Mouse (Mus musculus): Measurements from ENCODE around the gene Carhsp1.
A peak's percentile ranks its signal among the peaks of the same experiment; 100 is the strongest.

Carhsp1 gene

DNA sequence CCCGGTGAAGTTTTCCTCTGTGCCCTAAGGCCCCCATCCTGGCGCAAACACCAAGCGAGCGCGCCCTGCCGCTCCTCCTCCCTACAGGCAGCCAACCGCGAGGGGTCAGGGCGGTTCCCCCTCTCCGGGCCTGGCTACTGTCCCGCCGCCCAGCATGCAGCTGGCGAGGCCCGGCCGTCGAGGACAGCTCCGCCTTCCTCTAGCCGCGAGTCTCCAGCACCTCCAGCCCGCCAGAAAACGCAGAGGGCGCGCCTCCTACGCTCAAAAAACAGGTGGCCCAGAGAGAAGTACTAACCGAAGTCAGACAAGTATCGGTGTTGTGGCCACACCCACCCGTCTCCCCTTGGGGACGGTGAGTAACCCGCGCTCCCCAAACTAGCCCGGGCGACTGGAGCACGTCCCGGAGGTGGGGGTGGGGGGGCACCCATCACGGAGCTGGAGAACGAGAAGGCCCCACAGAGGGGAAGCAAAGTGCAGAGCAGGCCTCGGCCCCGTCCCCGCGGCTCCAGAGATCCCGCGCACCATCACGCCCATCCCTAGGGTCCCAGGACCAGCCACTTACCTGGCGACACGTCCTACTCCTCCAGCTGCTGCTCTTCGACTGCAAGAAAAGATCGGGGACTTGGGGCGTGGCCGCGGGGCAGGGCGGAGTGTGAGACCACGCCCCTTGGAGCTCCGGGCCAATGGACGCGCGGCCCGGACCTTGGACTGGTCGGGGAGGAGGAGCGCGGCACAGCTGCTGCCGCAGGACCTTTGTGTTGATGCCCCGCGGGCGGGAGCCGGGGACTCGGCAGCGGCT, at the start of gene Carhsp1:
Gene Carhsp1 (minus strand): TSS at position 605 of the 799 bp plus-strand sequence.
- DNase-seq (ENCODE audit: low spot score in 2 of 2): peak; percentile 68 to 79

- DNase-seq (ENCODE audit: low spot score in 2 of 2): no peak
These were observed 48.5 kb upstream of the Carhsp1 start for GRCm38 (mm10) chr16:8720447-8720846.

- no peak for DNase-seq (ENCODE audit: low spot score in 2 of 2)
These were observed 45.8 kb upstream of the Carhsp1 start for GRCm38 (mm10) chr16:8717744-8718143.

GRCm38 (mm10) chr16:8716300-8716699, 44.3 kb upstream of the Carhsp1 start:
- DNase-seq (ENCODE audit: low spot score in 2 of 2): no peak

GRCm38 (mm10) chr16:8715513-8716080, 43.6 kb upstream of the Carhsp1 start:
- no peak for DNase-seq (ENCODE audit: low spot score in 2 of 2)

- no peak for DNase-seq (ENCODE audit: low spot score in 2 of 2)
These were observed 42.9 kb upstream of the Carhsp1 start for GRCm38 (mm10) chr16:8714851-8715250.

- DNase-seq (ENCODE audit: low spot score in 2 of 2): no peak
These were observed 40.0 kb upstream of the Carhsp1 start for GRCm38 (mm10) chr16:8711998-8712397.

GRCm38 (mm10) chr16:8700586-8700985, 28.6 kb upstream of the Carhsp1 start:
- DNase-seq (ENCODE audit: low spot score in 2 of 2): no peak

DNA sequence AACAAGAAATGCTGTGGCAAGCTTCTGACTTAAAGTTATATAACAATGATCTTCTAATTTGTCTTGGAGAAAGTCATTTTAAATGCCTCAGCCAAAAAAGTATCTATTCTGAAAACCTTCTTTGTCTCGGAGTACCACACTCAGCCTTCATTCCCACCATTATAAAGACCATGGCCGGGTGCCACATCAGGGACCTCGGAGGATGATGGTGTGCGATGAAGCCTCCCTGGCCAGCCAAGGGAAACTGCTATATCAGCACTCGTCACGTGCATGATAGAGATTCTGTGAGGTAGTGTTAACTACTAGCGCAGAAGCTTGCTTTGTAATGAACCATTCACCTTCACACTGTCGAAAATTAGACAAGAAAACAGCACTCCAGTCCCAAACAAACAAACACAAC, 27.6 kb upstream of the Carhsp1 start:
- no peak for DNase-seq (ENCODE audit: low spot score in 2 of 2)

DNA sequence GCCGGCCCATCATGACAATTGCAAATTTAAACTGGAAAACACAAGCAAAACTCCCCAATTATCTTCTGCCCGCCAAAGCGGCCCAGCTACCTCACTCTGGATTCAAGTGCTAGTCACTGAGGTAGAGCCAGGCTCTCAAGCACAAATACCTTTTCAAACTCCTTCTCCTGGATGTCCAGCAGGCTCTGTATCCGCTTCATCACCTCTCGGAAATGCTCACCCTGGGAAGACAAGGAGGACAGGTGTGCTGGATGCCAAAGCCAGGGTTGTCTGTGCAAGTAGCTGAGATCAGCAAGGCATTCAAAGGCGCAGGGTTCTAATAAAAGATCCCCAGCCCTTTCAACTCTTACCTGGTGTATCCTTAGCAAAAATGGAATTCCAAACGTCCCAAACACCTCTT, 19.3 kb upstream of the Carhsp1 start:
- DNase-seq (ENCODE audit: low spot score in 2 of 2): no peak

DNA sequence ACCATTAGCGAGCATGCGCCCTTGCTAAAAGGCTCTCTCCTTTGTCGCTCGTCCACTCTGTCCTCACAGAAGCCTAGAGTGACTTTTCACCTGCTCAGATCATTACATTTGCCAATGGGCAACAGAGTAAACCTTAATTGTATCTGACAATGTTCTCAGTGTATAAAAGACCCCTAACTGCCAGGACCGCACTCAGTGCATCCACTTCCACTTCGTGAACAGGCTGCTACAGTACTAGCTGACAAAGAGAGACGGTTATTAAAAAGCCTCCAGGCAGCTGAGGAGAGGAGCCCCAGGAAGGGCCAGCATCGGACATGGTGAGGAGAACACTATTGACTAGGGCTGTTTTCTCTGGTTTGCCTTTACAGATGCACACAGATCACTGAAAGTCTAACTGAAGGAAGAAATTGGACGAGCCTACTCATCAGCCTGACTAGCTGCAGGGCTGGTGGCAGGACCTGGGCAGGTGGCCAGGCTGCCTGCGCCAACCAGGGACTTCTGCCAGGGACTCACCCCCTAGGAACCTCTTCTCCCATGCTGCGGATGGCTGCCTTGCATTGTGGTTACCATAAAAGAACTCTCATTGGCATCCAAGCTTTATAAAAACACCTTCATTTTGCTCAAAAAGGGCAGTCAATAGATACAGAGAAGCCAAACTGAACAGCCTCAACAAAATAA, 18.2 kb upstream of the Carhsp1 start:
- DNase-seq (ENCODE audit: low spot score in 2 of 2): peak in 1 of 2 experiments; percentile 59

- DNase-seq (ENCODE audit: low spot score in 2 of 2): no peak
These were observed 15.7 kb upstream of the Carhsp1 start for GRCm38 (mm10) chr16:8687559-8688112.

GRCm38 (mm10) chr16:8686871-8687535, 15.0 kb upstream of the Carhsp1 start:
- DNase-seq (ENCODE audit: low spot score in 2 of 2): no peak

DNA sequence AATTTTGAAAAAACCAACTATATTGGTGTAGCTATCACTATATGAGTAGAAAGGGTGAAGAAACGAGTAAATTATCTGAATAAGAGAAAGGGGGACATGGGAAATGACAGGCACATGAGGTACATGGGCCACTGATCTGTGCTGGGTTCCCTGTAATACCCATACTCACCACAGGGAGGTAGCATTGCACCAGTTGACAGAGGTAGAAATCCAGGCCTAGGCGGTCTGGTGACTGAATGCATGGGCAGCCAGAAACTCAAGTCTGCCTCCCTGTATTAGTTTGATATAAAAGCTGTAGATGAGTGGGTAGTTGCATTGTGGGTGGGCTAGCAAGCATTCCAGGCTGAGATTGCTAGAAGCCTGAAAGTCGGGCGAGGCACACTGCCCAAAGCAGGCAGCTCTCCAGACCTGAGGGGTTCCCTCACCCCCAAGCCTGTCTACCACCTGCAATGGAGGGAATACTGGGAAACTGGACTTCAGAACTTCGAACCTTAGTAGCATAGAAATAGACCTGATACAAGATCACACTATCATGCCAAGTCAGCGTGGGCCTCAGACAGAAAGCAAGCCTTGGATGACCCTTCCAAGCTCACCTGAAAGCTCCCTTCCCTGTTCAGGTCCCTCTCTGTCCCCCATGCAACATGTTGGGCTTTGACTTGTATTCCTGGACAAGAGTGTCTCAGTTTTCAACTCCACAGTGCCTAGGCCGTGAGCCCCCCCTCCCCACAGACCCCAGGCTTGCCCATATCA, 14.3 kb upstream of the Carhsp1 start:
- DNase-seq (ENCODE audit: low spot score in 2 of 2): peak; percentile 77 to 88

DNA sequence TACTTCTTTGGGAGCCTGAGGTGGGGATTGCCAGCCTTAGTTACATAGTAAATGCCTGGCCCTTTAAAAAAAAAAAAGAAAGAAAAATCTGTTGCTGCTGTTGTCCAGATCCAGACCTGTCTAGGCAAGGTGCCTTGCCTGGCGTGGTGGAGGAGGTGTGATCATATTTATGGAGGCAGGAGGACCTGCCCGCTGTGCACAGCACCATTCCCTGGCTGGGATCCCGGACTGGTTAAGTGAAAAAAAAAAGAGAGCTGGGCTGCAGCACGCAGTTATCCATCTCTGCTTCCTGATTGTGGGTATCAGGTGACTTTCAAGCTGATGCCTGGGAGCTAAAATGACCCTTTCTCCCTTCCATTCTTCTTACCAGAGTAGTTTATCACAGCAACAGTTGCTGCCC, 13.1 kb upstream of the Carhsp1 start:
- no peak for DNase-seq (ENCODE audit: low spot score in 2 of 2)

DNA sequence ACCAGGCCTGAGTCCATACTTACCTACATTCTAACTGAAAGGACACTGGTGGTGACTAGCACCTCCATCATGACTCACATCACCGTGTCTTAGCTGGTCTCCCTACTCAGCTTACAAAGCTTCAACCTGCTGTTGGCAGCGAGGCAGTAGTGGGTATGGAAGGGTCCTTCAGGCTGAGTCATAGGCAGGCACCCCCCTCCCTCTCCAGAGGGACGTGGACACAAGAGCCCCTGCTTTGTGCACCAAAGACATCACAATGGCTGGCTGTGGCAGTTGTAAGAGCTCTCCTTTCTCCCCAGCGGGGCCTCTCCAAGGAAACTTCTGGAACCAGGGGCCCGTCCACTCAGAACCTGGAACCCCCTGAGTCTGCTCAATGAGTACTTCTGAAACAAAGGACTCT, 8.5 kb upstream of the Carhsp1 start, which contains the start of gene Gm5767:
Gene Gm5767 (plus strand): TSS at position 301 of the 400 bp plus-strand sequence.
- DNase-seq (ENCODE audit: low spot score in 2 of 2): no peak

- DNase-seq (ENCODE audit: low spot score in 2 of 2): no peak
These were observed 7.8 kb upstream of the Carhsp1 start for GRCm38 (mm10) chr16:8679780-8680179.

GRCm38 (mm10) chr16:8678676-8679075, 6.7 kb upstream of the Carhsp1 start:
- no peak for DNase-seq (ENCODE audit: low spot score in 2 of 2)

DNA sequence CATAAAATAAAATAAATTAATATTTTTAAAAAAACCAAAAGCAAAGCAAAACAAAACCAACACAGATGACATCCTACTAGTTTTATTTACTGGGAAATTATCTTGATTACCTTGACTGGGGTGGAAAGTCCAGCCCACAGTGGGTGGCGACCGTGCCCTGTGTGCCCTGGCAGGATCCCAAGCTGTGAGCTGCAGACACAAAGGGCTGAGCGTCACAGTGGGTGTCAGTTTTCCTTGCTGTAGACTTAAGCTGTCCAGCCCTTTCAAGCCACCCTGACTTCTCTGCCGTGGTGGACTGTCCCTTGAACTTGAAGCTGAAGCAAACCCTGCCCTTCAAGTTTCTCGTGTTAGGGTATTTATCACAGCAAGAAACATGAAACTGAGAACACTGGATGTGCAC, 6.1 kb upstream of the Carhsp1 start:
- no peak for DNase-seq (ENCODE audit: low spot score in 2 of 2)

DNA sequence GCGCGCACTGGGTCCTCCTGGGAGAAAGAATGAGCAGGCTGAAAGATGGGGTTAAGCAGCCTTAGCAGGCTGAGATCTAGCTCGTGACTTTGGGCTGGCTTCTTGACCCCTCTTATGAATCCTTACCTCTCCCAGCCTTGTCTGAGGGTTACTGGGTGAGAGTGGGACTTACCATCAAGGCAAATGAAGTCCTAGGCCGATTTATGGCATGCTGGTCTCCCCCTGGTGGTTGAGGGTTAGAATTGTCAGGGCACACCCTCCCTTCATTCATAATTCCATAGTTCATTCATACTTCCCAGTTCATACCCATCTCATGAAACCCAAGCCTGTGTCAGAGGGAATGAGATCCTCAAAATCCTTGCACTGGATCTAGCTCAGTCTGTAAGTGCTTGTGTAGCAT, 4.8 kb upstream of the Carhsp1 start:
- DNase-seq (ENCODE audit: low spot score in 2 of 2): peak; percentile 40 to 42

- no peak for DNase-seq (ENCODE audit: low spot score in 2 of 2)
These were observed 4.3 kb upstream of the Carhsp1 start for GRCm38 (mm10) chr16:8676228-8676627.

Measured in frontal cortex, postnatal 36 days (tissue).